Mouse (Mus musculus) embryonic facial prominence, embryonic 14.5 days (tissue): ENCODE results near the gene Igfbp6. TPM values are rescaled to one million over a fixed set of nuclear protein-coding genes. Genes with fewer than 3 reads are reported as not detected.

Source experiments
- ATAC-seq: fragments of 200-750 bp; cut with Nextera tagmentation; 2 replicates; pipeline ENCODE4 v1.8.0; 2017; ENCODE audit warnings: low read depth, moderate number of reproducible peaks, moderate TSS enrichment
- DNase-seq: peaks from one replicate; pipeline ENCODE4 v3.0.0-alpha.2; 2015; ENCODE audit warnings: low spot score
- H3K27ac ChIP-seq: fragments of 300-500 bp; sonication (generic); replicated peaks from 2 replicates; pipeline ENCODE4 v1.5.1; 2014; ENCODE audit warnings: low read depth, mild to moderate bottlenecking, low read length, moderate library complexity
- H3K27me3 ChIP-seq: fragments of 300-500 bp; sonication (generic); replicated peaks from 2 replicates; pipeline ENCODE4 v1.6.1; 2014; ENCODE audit warnings: low read length; ENCODE audit not compliant: control insufficient read depth, insufficient read depth
- H3K36me3 ChIP-seq: fragments of 300-500 bp; sonication (generic); 2 replicates; pipeline ENCODE4 v1.6.1; 2014; ENCODE audit warnings: low read length, mixed read lengths; ENCODE audit not compliant: control insufficient read depth, insufficient read depth
- H3K4me1 ChIP-seq: fragments of 300-500 bp; sonication (generic); 2 replicates; pipeline ENCODE4 v1.6.1; 2014; ENCODE audit warnings: antibody characterized with exemption, low read length; ENCODE audit not compliant: control insufficient read depth, insufficient read depth
- H3K4me2 ChIP-seq: fragments of 300-500 bp; sonication (generic); 2 replicates; pipeline ENCODE4 v1.6.1; 2014; ENCODE audit warnings: low read depth, mild to moderate bottlenecking, low read length, moderate library complexity, mixed read lengths
- H3K4me3 ChIP-seq: fragments of 300-500 bp; sonication (generic); 2 replicates; pipeline ENCODE4 v1.5.1; 2014; ENCODE audit warnings: low read depth, mild to moderate bottlenecking, low read length
- H3K9ac ChIP-seq: fragments of 300-500 bp; sonication (generic); 2 replicates; pipeline ENCODE4 v1.6.1; 2014; ENCODE audit warnings: low read depth, mild to moderate bottlenecking, low read length, moderate library complexity, mixed read lengths
- H3K9me3 ChIP-seq: fragments of 300-500 bp; sonication (generic); 2 replicates; pipeline ENCODE4 v1.6.1; 2016; ENCODE audit warnings: low read length; ENCODE audit not compliant: control insufficient read depth
- whole genome bisulfite sequencing: fragments of 180-500 bp; shearing (Covaris S2); extraction: QIAGEN DNeasy Blood & Tissue Kit; methylation state at CpG from one replicate; pipeline ENCODE4 v1.1.7; 2014; 5-methylcytosine and 5-hydroxymethylcytosine counted together
- polyA plus RNA-seq: library from polyadenylated mRNA; unstranded; fragments of >200 nt; fragmentation: Nextera tagmentation; extraction: Ambion mirVana; gene quantifications from 2 replicates; pipeline ENCODE4 v1.2.1, GENCODE M21; 2014

Igfbp6 gene
- polyA plus RNA-seq, 1 experiment from 2014 or later, result 20.1 TPM

DNA sequence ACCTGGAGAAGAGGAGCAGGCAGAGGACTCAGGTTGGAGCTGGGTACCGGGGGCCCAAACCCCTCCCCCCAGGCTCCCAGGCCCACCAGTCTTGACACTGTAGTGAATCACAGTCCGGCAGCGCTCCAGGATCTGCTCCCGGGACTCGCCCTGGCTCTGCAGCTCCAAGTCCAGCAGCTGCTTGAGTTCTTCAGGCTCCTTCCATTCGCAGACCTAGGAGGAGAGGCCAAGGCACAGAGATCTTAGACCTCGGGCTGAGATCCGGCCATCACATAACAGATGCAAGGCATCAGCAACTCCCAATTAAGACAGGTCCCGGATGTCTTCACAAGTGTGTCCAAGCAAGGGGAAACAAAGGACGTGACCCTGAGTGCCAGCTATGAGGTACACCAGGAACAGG is 43.9 kb downstream of the Igfbp6 start:
- Histone ChIP-seq H3K4me2 (no peak overlapping the region), H3K9ac (no peak overlapping the region), H3K36me3 (peaks cover 42% of the 10 kb centered on the region), H3K27ac (no peak overlapping the region), H3K4me3 (no peak overlapping the region), H3K27me3 (no peaks in the 10 kb centered on the region), H3K9me3 (no peaks in the 10 kb centered on the region), H3K4me1 (peaks cover 4% of the 10 kb centered on the region; the same call in 1 of the 2 replicates)
- 89% methylated on average over 7 of the region's 10 CpGs for WGBS
- DNase-seq (no peak), ATAC-seq (no peak)

DNA sequence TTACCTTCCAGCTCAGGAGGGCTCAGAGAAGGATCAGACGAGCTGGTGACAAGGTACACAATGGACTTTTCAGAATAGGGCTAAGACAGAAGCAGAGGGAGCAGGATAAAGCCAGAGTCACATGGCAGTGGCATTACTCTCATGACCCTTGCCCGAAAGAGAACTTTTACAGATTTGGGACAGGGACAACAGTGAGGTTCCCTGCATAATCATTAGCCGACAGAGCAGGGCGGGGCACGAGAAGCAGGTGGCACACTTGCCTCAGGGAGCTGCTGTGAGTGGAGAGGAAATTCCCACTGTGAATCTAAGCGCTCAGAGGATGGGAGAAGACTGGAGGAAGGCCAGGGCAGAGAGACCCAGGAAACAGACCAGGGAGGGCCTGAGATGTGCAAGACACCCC is 44.7 kb downstream of the Igfbp6 start:
- no peak overlapping the region for H3K9ac ChIP-seq
- H3K27me3 ChIP-seq, result no peaks in the 10 kb centered on the region
- no peak overlapping the region for H3K27ac ChIP-seq
- no peak for DNase-seq
- 54% methylated on average over 6 of the region's 6 CpGs for WGBS
- H3K36me3 ChIP-seq, result peaks cover 36% of the 10 kb centered on the region
- H3K4me3 ChIP-seq, result no peak overlapping the region
- H3K9me3 ChIP-seq, result no peaks in the 10 kb centered on the region
- ATAC-seq, result no peak
- H3K4me1 ChIP-seq, result peaks cover 5% of the 10 kb centered on the region; the same call in 1 of the 2 replicates
- H3K4me2 ChIP-seq, result no peak overlapping the region

- DNase-seq, result no peak
- Histone ChIP-seq H3K9ac (no peak overlapping the region), H3K36me3 (peaks cover 13% of the 10 kb centered on the region), H3K4me2 (no peak overlapping the region), H3K4me1 (peaks cover 5% of the 10 kb centered on the region; the same call in 1 of the 2 replicates), H3K27ac (no peak overlapping the region), H3K27me3 (no peaks in the 10 kb centered on the region), H3K4me3 (no peak overlapping the region), H3K9me3 (no peaks in the 10 kb centered on the region)
- WGBS, result 60% methylated on average over 7 of the region's 7 CpGs
- no peak for ATAC-seq
Measured at GRCm38 (mm10) chr15:102191699-102192098, 47.5 kb downstream of the Igfbp6 start.

GRCm38 (mm10) chr15:102192271-102192812 is 48.2 kb downstream of the Igfbp6 start:
- ATAC-seq (no peak), DNase-seq (no peak)
- Histone ChIP-seq H3K36me3 (peaks cover 7% of the 10 kb centered on the region), H3K27ac (no peak overlapping the region), H3K27me3 (no peaks in the 10 kb centered on the region), H3K9me3 (no peaks in the 10 kb centered on the region), H3K4me3 (no peak overlapping the region), H3K4me2 (no peak overlapping the region), H3K9ac (no peak overlapping the region), H3K4me1 (peaks cover 5% of the 10 kb centered on the region; the same call in 1 of the 2 replicates)
- WGBS, result 69% methylated on average over 7 of the region's 7 CpGs

DNA sequence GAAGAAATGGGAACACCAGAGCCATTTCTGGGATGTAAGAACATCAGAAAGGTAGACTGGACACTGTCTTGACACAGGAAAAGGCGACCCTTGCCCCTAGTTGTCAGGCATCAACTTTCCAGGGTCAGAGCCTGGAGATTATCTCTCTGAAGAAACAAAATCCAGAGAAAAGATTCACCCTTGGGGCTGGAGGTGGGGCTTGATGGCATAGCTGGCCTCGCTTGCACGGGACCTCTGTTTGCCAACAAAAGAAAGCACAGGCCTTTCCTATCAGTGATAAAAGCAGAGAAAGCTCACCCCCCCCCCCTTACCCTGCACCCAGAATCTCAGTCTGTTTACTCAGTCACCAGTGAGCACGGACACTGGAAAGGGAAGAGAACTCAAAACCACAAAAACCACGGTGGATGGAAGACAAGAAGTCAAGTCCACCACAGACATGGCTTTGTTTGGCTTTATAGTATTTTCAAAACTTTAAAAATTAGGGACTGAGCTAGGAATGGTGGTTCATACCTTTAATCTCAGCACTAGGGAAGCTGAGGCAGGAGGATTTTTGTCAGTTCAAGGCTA is 48.7 kb downstream of the Igfbp6 start:
- peaks cover 2% of the 10 kb centered on the region; the same call in 1 of the 2 replicates for H3K36me3 ChIP-seq
- ATAC-seq (no peak), DNase-seq (no peak)
- no peak overlapping the region for H3K4me2 ChIP-seq
- H3K27me3 ChIP-seq, result no peaks in the 10 kb centered on the region
- no peak overlapping the region for H3K4me3 ChIP-seq
- no peaks in the 10 kb centered on the region for H3K9me3 ChIP-seq
- peaks cover 5% of the 10 kb centered on the region; the same call in 1 of the 2 replicates for H3K4me1 ChIP-seq
- no peak overlapping the region for H3K27ac ChIP-seq
- WGBS, result 45% methylated on average over 5 of the region's 5 CpGs
- H3K9ac ChIP-seq, result no peak overlapping the region

- H3K9me3 ChIP-seq, result no peaks in the 10 kb centered on the region
- no peak overlapping the region for H3K4me3 ChIP-seq
- ATAC-seq (no peak), DNase-seq (no peak)
- peaks cover 5% of the 10 kb centered on the region; the same call in 1 of the 2 replicates for H3K4me1 ChIP-seq
- no peak overlapping the region for H3K27ac ChIP-seq
- WGBS, result 71% methylated on average over 4 of the region's 4 CpGs
- H3K4me2 ChIP-seq, result no peak overlapping the region
- no peaks in the 10 kb centered on the region for H3K27me3 ChIP-seq
- H3K9ac ChIP-seq, result no peak overlapping the region
- H3K36me3 ChIP-seq, result 0 out of 2 replicates have a peak, but pooled peaks cover 5% of the 10 kb centered on the region
Measured at GRCm38 (mm10) chr15:102193652-102194051, 49.5 kb downstream of the Igfbp6 start.

DNA sequence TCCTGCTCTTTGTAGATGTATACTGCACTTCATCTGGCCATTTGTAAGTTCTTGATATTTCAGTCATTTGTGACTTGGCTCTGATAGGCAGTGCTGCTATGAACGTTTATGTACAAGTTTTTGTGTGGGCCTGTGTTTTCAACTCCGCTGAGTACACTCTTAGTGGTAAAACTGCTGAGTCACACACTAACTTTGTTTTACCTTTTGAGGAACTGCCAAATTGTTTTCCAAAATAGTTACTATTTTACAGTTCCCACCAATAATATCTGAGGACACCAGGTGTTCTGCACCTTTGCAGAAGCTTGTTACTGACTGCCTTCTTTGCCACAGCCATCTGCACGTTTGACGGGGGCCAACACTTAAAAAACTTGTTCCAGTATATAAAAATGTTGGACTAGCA is 50.3 kb downstream of the Igfbp6 start:
- no peak overlapping the region for H3K27ac ChIP-seq
- H3K4me3 ChIP-seq, result no peak overlapping the region
- DNase-seq (no peak), ATAC-seq (no peak)
- H3K27me3 ChIP-seq, result no peaks in the 10 kb centered on the region
- H3K9me3 ChIP-seq, result no peaks in the 10 kb centered on the region
- H3K9ac ChIP-seq, result no peak overlapping the region
- WGBS, result 85% methylated on average over 4 of the region's 4 CpGs
- H3K4me1 ChIP-seq, result peaks cover 5% of the 10 kb centered on the region; the same call in 1 of the 2 replicates
- H3K4me2 ChIP-seq, result no peak overlapping the region
- peaks cover 12% of the 10 kb centered on the region; the same call in 1 of the 2 replicates for H3K36me3 ChIP-seq

GRCm38 (mm10) chr15:102195373-102195772 is 51.2 kb downstream of the Igfbp6 start:
- DNase-seq (no peak), ATAC-seq (no peak)
- no peak overlapping the region for H3K27ac ChIP-seq
- no peak overlapping the region for H3K4me2 ChIP-seq
- WGBS, result 77% methylated on average over 4 of the region's 4 CpGs
- H3K27me3 ChIP-seq, result no peaks in the 10 kb centered on the region
- no peak overlapping the region for H3K4me3 ChIP-seq
- H3K9ac ChIP-seq, result no peak overlapping the region
- H3K36me3 ChIP-seq, result peaks cover 15% of the 10 kb centered on the region; the same call in 1 of the 2 replicates
- no peaks in the 10 kb centered on the region for H3K9me3 ChIP-seq
- peaks cover 5% of the 10 kb centered on the region; the same call in 1 of the 2 replicates for H3K4me1 ChIP-seq

DNA sequence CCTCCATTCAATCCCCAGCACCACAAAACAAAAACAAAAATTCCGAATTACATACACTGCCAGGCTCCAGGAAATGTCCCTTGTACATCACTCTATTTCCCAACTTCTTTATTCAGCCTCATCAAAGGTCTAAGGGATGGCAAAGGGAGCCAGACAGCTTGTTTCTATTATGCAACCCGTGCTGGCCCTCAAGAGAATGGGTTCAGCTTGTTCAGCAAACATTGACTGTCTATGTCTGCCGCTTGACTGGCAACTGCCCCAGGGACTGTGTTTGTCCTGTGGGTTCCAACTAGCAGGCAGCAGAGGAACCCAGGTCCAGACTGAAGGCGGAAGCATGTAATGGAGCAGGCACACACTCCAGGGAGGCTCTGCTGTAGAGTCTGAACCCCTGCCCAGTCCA is 54.7 kb downstream of the Igfbp6 start:
- Histone ChIP-seq H3K27ac (no peak overlapping the region; the same call in 1 of the 2 replicates), H3K9me3 (no peaks in the 10 kb centered on the region), H3K27me3 (no peaks in the 10 kb centered on the region), H3K36me3 (peaks cover 15% of the 10 kb centered on the region; the same call in 1 of the 2 replicates), H3K4me3 (no peak overlapping the region), H3K4me2 (no peak overlapping the region), H3K9ac (peak overlapping the region; percentile 8; the same call in 1 of the 2 replicates), H3K4me1 (peaks cover 6% of the 10 kb centered on the region)
- 62% methylated on average over 4 of the region's 4 CpGs for WGBS
- ATAC-seq (no peak), DNase-seq (no peak)
